Mouse (Mus musculus) left cerebral cortex, adult 9 months (tissue): ENCODE measurements around the gene Itgb1.
A peak's percentile ranks its signal among the peaks of the same experiment; 100 is the strongest.

Experiments
- DNase-seq, 2 experiments: peaks; one replicate each; pipeline ENCODE4 v3.0.0; 2022; ENCODE audit warnings: low spot score in 2 of 2

Itgb1 gene

GRCm38 (mm10) chr8:128681970-128682369, 3.5 kb upstream of the Itgb1 start:
- DNase-seq: no peak

GRCm38 (mm10) chr8:128684609-128685506, 596 bp upstream of the Itgb1 start:
- DNase-seq: no peak

GRCm38 (mm10) chr8:128686429-128686990, 1.1 kb downstream of the Itgb1 start:
- DNase-seq: no peak

- DNase-seq: no peak
These were observed 3.2 kb downstream of the Itgb1 start for GRCm38 (mm10) chr8:128688679-128689078.

- no peak for DNase-seq
These were observed 4.6 kb downstream of the Itgb1 start for GRCm38 (mm10) chr8:128690056-128690455.

- no peak for DNase-seq
These were observed 11.4 kb downstream of the Itgb1 start for GRCm38 (mm10) chr8:128696701-128697397.

- no peak for DNase-seq
These were observed 12.5 kb downstream of the Itgb1 start for GRCm38 (mm10) chr8:128697945-128698344.

- no peak for DNase-seq
These were observed 18.9 kb downstream of the Itgb1 start for GRCm38 (mm10) chr8:128704376-128704775.

- DNase-seq: no peak
These were observed 19.4 kb downstream of the Itgb1 start for GRCm38 (mm10) chr8:128704836-128705235.

GRCm38 (mm10) chr8:128709261-128709660, 23.8 kb downstream of the Itgb1 start:
- DNase-seq: peak in 1 of 2 experiments; percentile 75

- peak; percentile 36 to 44 for DNase-seq
These were observed 30.7 kb downstream of the Itgb1 start for GRCm38 (mm10) chr8:128716184-128716583.

- peak in 1 of 2 experiments; percentile 17 for DNase-seq
These were observed 39.4 kb downstream of the Itgb1 start for GRCm38 (mm10) chr8:128724819-128725218.

GRCm38 (mm10) chr8:128727213-128727612, 41.8 kb downstream of the Itgb1 start:
- DNase-seq: no peak

- DNase-seq: no peak
These were observed 46.8 kb downstream of the Itgb1 start for GRCm38 (mm10) chr8:128732254-128732653.

GRCm38 (mm10) chr8:128734118-128734517, 48.7 kb downstream of the Itgb1 start:
- DNase-seq: no peak

GRCm38 (mm10) chr8:128735692-128736091, 50.2 kb downstream of the Itgb1 start:
- no peak for DNase-seq
